In genomic region chr4:55851027-55851426, GRCm38 (mm10) we compare ENCODE assay signal across 25 mouse cellular contexts.
"Had no signal": no experiment of that assay in that cellular context is flagged by ENCODE, and none has a peak within 500 bp of the region (broad histone marks: within the 10 kb centered on the region; RNA-seq: fewer than 3 reads in every experiment).

No protein-coding gene starts in this region.

- H3K27ac ChIP-seq: heart, adult 2 months; heart, embryonic 13.5 days; heart, embryonic 15.5 days; hindbrain, embryonic 10.5 days; hindbrain, embryonic 12.5 days; hindbrain, embryonic 14.5 days; intestine, embryonic 15.5 days; kidney, embryonic 15.5 days; kidney, postnatal 0 days; limb, embryonic 13.5 days; limb, embryonic 15.5 days had no signal

- H3K27me3 ChIP-seq: heart, embryonic 13.5 days; heart, embryonic 15.5 days; hindbrain, embryonic 12.5 days; intestine, embryonic 15.5 days; kidney, embryonic 15.5 days; limb, embryonic 13.5 days; limb, embryonic 15.5 days had no signal

- H3K4me1 ChIP-seq: heart, embryonic 13.5 days; heart, embryonic 15.5 days; hindbrain, embryonic 10.5 days; hindbrain, embryonic 12.5 days; intestine, embryonic 15.5 days; kidney, embryonic 15.5 days; limb, embryonic 13.5 days; limb, embryonic 15.5 days had no signal

- H3K4me3 ChIP-seq: heart, adult 2 months; heart, embryonic 13.5 days; heart, embryonic 15.5 days; hindbrain, embryonic 10.5 days; hindbrain, embryonic 12.5 days; intestine, embryonic 15.5 days; kidney, embryonic 15.5 days; limb, embryonic 13.5 days; limb, embryonic 15.5 days had no signal

- DNase-seq: gastrocnemius, postnatal 25 days; heart, adult 2 months; heart, postnatal 14 days; heart, postnatal 4 days; kidney, adult 2 months; kidney, adult 9 months; kidney, postnatal 14 days; kidney, postnatal 36 days; layer of hippocampus, adult 9-11 months; layer of hippocampus, postnatal 36 days; left cerebral cortex, postnatal 4 days had no signal

- H3K4me2 ChIP-seq: heart, embryonic 11.5 days; heart, embryonic 13.5 days; heart, embryonic 15.5 days; hindbrain, embryonic 12.5 days; hindbrain, embryonic 14.5 days; intestine, embryonic 15.5 days; kidney, embryonic 15.5 days; limb, embryonic 13.5 days; limb, embryonic 15.5 days had no signal

- ATAC-seq: forebrain, embryonic 16.5 days; hindbrain, embryonic 16.5 days; inflammation-experienced regulatory T-cells, adult 6 months; intestine, embryonic 15.5 days had no signal

- H3K9me3 ChIP-seq: heart, embryonic 13.5 days; heart, embryonic 15.5 days; hindbrain, embryonic 10.5 days; hindbrain, embryonic 12.5 days; intestine, embryonic 15.5 days; kidney, embryonic 15.5 days; limb, embryonic 13.5 days; limb, embryonic 15.5 days had no signal

- H3K9ac ChIP-seq: heart, embryonic 13.5 days; heart, embryonic 15.5 days; hindbrain, embryonic 12.5 days; hindbrain, embryonic 14.5 days; intestine, embryonic 15.5 days; kidney, embryonic 15.5 days; limb, embryonic 13.5 days; limb, embryonic 15.5 days had no signal

- H3K36me3 ChIP-seq: heart, embryonic 13.5 days; heart, embryonic 15.5 days; hindbrain, embryonic 10.5 days; hindbrain, embryonic 12.5 days; intestine, embryonic 15.5 days; kidney, embryonic 15.5 days; limb, embryonic 13.5 days; limb, embryonic 15.5 days had no signal
